13 mouse cellular contexts compared by ENCODE assay signal in the genomic region with DNA sequence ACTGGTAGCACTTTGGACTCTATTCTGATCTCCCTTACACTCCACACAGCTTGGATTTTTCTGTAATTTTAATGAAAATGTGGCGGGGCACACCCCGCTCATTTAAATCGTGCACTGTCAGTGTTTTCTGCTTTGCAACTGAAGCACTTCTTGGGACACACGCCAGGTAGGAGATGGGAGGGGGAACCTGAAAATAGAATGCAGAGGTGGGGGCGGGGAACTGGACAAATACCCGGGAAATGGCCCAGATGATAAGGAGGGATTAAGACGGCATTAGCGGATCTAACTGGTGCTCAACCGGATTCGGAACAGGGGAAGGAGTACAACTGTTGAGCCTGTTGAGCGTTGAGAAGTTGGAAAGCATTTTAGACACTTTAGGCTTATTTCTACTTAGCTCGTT.
DNase-seq lines count a peak whose midpoint lies in the region; ATAC-seq and TF ChIP-seq lines count a peak whose summit lies in the region.
"Had no signal": no experiment of that assay in that cellular context is flagged by ENCODE, and none has a peak within 500 bp of the region (broad histone marks: within the 10 kb centered on the region; RNA-seq: fewer than 3 reads in every experiment).

No protein-coding gene starts in this region.

- no peak overlapping the region for H3K27ac ChIP-seq in cerebellum, adult 2 months (ENCODE audit: insufficient read depth, low read length)
- no peak overlapping the region for H3K27ac ChIP-seq in kidney, embryonic 14.5 days (ENCODE audit: low read depth, low read length)
- H3K27ac ChIP-seq in heart, embryonic 11.5 days (ENCODE audit: low read depth, low read length): no peak overlapping the region
- H3K27ac ChIP-seq: kidney, postnatal 0 days; midbrain, embryonic 12.5 days; neural tube, embryonic 12.5 days had no signal

- no peaks in the 10 kb centered on the region for H3K36me3 ChIP-seq in kidney, embryonic 14.5 days (ENCODE audit: control insufficient read depth, insufficient read depth, low read length)
- no peaks in the 10 kb centered on the region for H3K36me3 ChIP-seq in heart, embryonic 11.5 days (ENCODE audit: control insufficient read depth, insufficient read depth, low read length)
- H3K36me3 ChIP-seq: midbrain, embryonic 12.5 days; neural tube, embryonic 12.5 days had no signal

- ATAC-seq in kidney, embryonic 14.5 days (ENCODE audit: low FRiP score, low TSS enrichment): no peak
- no peak for ATAC-seq in heart, embryonic 11.5 days (replicated peaks; ENCODE audit: insufficient number of reproducible peaks, low FRiP score, low TSS enrichment)
- ATAC-seq in erythroblast, adult 5-6 weeks (replicated peaks; ENCODE audit: low FRiP score, poor library complexity, severe bottlenecking): no peak

- no peaks in the 10 kb centered on the region for H3K4me1 ChIP-seq in cerebellum, adult 2 months (ENCODE audit: control insufficient read depth, insufficient read depth, low read length)
- H3K4me1 ChIP-seq in kidney, embryonic 14.5 days (ENCODE audit: control insufficient read depth, insufficient read depth, low read length): peaks cover 6% of the 10 kb centered on the region; the same call in 1 of the 2 replicates
- peaks cover 33% of the 10 kb centered on the region for H3K4me1 ChIP-seq in heart, embryonic 11.5 days (ENCODE audit: control insufficient read depth, insufficient read depth, low read length)
- H3K4me1 ChIP-seq: midbrain, embryonic 12.5 days; neural tube, embryonic 12.5 days had no signal

- no peak for TF ChIP-seq POLR2A in cerebellum, adult 2 months (IDR thresholded peaks at IDR 0.05; ENCODE audit: borderline replicate concordance, insufficient read depth, low read length)

- H3K27me3 ChIP-seq in cerebellum, adult 2 months (ENCODE audit: control insufficient read depth, insufficient read depth, low read length): no peaks in the 10 kb centered on the region
- no peaks in the 10 kb centered on the region for H3K27me3 ChIP-seq in kidney, embryonic 14.5 days (ENCODE audit: control insufficient read depth, insufficient read depth, low read length)
- 0 out of 2 replicates have a peak, but pooled peaks cover 2% of the 10 kb centered on the region for H3K27me3 ChIP-seq in heart, embryonic 11.5 days (ENCODE audit: control insufficient read depth, insufficient read depth, low read length)
- H3K27me3 ChIP-seq: midbrain, embryonic 12.5 days; neural tube, embryonic 12.5 days had no signal

- H3K4me2 ChIP-seq in kidney, embryonic 14.5 days (replicated peaks; ENCODE audit: low read depth, low read length): no peak overlapping the region
- peak overlapping the region; percentile 14; the same call in 1 of the 2 replicates for H3K4me2 ChIP-seq in heart, embryonic 11.5 days
- H3K4me2 ChIP-seq: midbrain, embryonic 12.5 days; neural tube, embryonic 12.5 days had no signal

- no peaks in the 10 kb centered on the region for H3K9me3 ChIP-seq in kidney, embryonic 14.5 days (ENCODE audit: control insufficient read depth, low read length)
- H3K9me3 ChIP-seq in heart, embryonic 11.5 days (replicated peaks; ENCODE audit: control insufficient read depth, low read length): no peaks in the 10 kb centered on the region
- H3K9me3 ChIP-seq: midbrain, embryonic 12.5 days; neural tube, embryonic 12.5 days had no signal

- H3K4me3 ChIP-seq in cerebellum, adult 2 months (replicated peaks; ENCODE audit: insufficient read depth, low read depth, low read length): no peak overlapping the region
- H3K4me3 ChIP-seq in kidney, embryonic 14.5 days (ENCODE audit: low read length): no peak overlapping the region
- H3K4me3 ChIP-seq in heart, embryonic 11.5 days (ENCODE audit: low read depth, low read length): no peak overlapping the region
- H3K4me3 ChIP-seq: midbrain, embryonic 12.5 days; neural tube, embryonic 12.5 days had no signal

- DNase-seq in cerebellum, postnatal 10 days: peak; percentile 42 to 47
- no peak for DNase-seq in cerebellum, adult 2 months
- peak; percentile 35 for DNase-seq in kidney, postnatal 10 days
- peak; percentile 31 to 36 for DNase-seq in kidney, postnatal 36 days
- DNase-seq in layer of hippocampus, postnatal 10 days (ENCODE audit: low spot score in 2 of 2): no peak
- DNase-seq: retina, postnatal 1 day; thymus, postnatal 4 days had no signal

- WGBS in cerebellum, adult 2 months: 47% methylated on average over 12 of the region's 12 CpGs
- WGBS in kidney, embryonic 14.5 days: 83% methylated on average over 12 of the region's 12 CpGs
- 52% methylated on average over 12 of the region's 12 CpGs for WGBS in heart, embryonic 11.5 days (ENCODE audit: insufficient replicate concordance)

- TF ChIP-seq CTCF in cerebellum, adult 2 months (IDR thresholded peaks at IDR 0.05; ENCODE audit: borderline replicate concordance, insufficient read depth, low read depth, low read length): no peak

- no peak overlapping the region for H3K9ac ChIP-seq in kidney, embryonic 14.5 days (ENCODE audit: low read depth, low read length)
- H3K9ac ChIP-seq in heart, embryonic 11.5 days (ENCODE audit: low read depth, low read length): no peak overlapping the region
- H3K9ac ChIP-seq: midbrain, embryonic 12.5 days; neural tube, embryonic 12.5 days had no signal

Comparison
In these comparisons a context has a peak if more than half of its experiments do, and no peak if none do; other contexts are left out.
1. DNase-seq: peak in cerebellum, postnatal 10 days (2 of 2), kidney, postnatal 10 days (single experiment) and kidney, postnatal 36 days (2 of 2); none in cerebellum, adult 2 months (0 of 2) and layer of hippocampus, postnatal 10 days (0 of 2).